Mouse (Mus musculus): ENCODE measurements at regions not wholly inside any gene's neighbourhood (a gene's known extent, or its start where the extent isn't known, plus 50 kb on each side); places are given as distances from the start of the nearest gene placed in this dataset.

- no peak for TF ChIP-seq CHD2 (IDR thresholded peaks at IDR 0.05; ENCODE audit: low read depth, low read length)
- no peak for TF ChIP-seq ZNF384 (IDR thresholded peaks at IDR 0.05; ENCODE audit: low read depth, low read length)
Observed at GRCm38 (mm10) chr5:54280670-54281069, 282.4 kb downstream of the Stim2 start.
